In the genomic region with DNA sequence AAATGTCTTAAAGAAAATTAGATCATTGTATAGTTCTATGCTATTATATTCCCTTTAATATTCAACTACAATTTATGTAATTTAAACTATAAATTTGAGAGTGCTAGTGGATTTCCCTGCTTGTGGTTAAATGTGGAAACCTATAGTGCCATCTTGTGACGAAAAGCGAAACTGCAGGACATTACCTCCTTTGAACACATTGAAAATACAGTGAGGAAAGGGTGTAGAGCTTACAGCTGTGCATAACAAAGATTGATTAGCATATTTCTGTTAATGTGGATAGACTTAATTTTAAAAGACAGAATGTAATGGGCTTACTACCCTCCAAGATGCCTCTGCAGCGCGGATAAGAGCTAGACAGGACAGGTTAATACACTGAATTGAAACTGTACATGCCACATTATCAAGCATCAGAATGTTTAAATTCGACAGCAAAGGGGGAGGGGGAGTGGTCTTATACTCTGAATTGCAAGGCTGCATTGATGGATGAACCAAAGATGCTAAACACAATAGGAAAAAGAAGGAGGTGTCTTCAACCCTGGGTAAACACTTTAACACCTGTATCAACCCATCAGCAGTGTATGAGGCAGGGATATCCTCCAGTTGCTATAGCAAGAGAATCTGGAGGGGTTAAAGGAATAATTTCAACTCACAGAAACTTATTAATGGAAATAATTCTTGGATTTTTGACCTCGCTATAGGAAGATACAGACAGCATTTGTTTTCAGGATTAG, we compare ENCODE assay signal across 9 mouse cellular contexts.
DNase-seq lines count a peak whose midpoint lies in the region; ATAC-seq and TF ChIP-seq lines count a peak whose summit lies in the region.
"Had no signal": no experiment of that assay in that cellular context is flagged by ENCODE, and none has a peak within 500 bp of the region (broad histone marks: within the 10 kb centered on the region; RNA-seq: fewer than 3 reads in every experiment).

No protein-coding gene starts in this region.

- no peak for TF ChIP-seq EP300 in heart, adult 2 months (IDR thresholded peaks at IDR 0.05; ENCODE audit: insufficient read depth, low read depth, low read length)

- no peak for TF ChIP-seq POLR2A in heart, adult 2 months (IDR thresholded peaks at IDR 0.05; ENCODE audit: insufficient read depth, low read depth, low read length)
- no peak for TF ChIP-seq POLR2A in cortical plate, adult 2 months (IDR thresholded peaks at IDR 0.05; ENCODE audit: extremely low read depth, insufficient read depth, low read length)

- H3K9ac ChIP-seq in heart, adult 2 months (ENCODE audit: low read depth, low read length): no peak overlapping the region
- H3K9ac ChIP-seq in heart, embryonic 11.5 days (ENCODE audit: low read depth, low read length): no peak overlapping the region
- H3K9ac ChIP-seq: lung, embryonic 15.5 days had no signal

- H3K4me3 ChIP-seq in heart, adult 2 months: no peak overlapping the region
- no peak overlapping the region for H3K4me3 ChIP-seq in heart, embryonic 11.5 days (ENCODE audit: low read depth, low read length)
- no peak overlapping the region for H3K4me3 ChIP-seq in cortical plate, adult 2 months (ENCODE audit: insufficient read depth, low read length)
- H3K4me3 ChIP-seq: lung, embryonic 15.5 days had no signal

- WGBS in heart, adult 2 months: 25% methylated on average over 6 of the region's 6 CpGs
- WGBS in heart, embryonic 11.5 days (ENCODE audit: insufficient replicate concordance): 21% methylated on average over 6 of the region's 6 CpGs

- peak; percentile 99 for TF ChIP-seq CTCF in heart, adult 2 months (IDR thresholded peaks at IDR 0.05)
- peak; percentile 47; the same call in 1 of the 2 replicates for TF ChIP-seq CTCF in cortical plate, adult 2 months (IDR thresholded peaks at IDR 0.05; ENCODE audit: extremely low read depth, insufficient read depth, low read length)

- no peaks in the 10 kb centered on the region for H3K27me3 ChIP-seq in heart, adult 2 months (ENCODE audit: control insufficient read depth, insufficient read depth, low read length)
- no peaks in the 10 kb centered on the region for H3K27me3 ChIP-seq in heart, embryonic 11.5 days (ENCODE audit: control insufficient read depth, insufficient read depth, low read length)
- H3K27me3 ChIP-seq: lung, embryonic 15.5 days had no signal

- H3K36me3 ChIP-seq in heart, adult 2 months (ENCODE audit: control insufficient read depth, insufficient read depth, low read length): no peaks in the 10 kb centered on the region
- no peaks in the 10 kb centered on the region for H3K36me3 ChIP-seq in heart, embryonic 11.5 days (ENCODE audit: control insufficient read depth, insufficient read depth, low read length)
- H3K36me3 ChIP-seq: lung, embryonic 15.5 days had no signal

- no peak overlapping the region for H3K4me2 ChIP-seq in heart, embryonic 11.5 days
- H3K4me2 ChIP-seq: lung, embryonic 15.5 days had no signal

- H3K79me2 ChIP-seq in heart, adult 2 months (replicated peaks; ENCODE audit: control insufficient read depth, insufficient read depth, low read length): no peaks in the 10 kb centered on the region

- intact Hi-C loops in heart, adult 2 months (cut with DNase I): loop anchor here (2.0 to 10.0 kb wide), 2 partner anchors 136 to 640 kb away; no protein-coding TSS in a partner anchor

- DNase-seq in heart, adult 2 months: peak in 1 of 2 experiments; percentile 6
- DNase-seq in heart, postnatal 4 days: peak; percentile 66
- DNase-seq in layer of hippocampus, adult 18-20 months (ENCODE audit: low spot score in 2 of 2): peak; percentile 34 to 90
- peak; percentile 55 for DNase-seq in lung, postnatal 25 days (ENCODE audit: low spot score)
- DNase-seq in right cerebral cortex, postnatal 10 days (ENCODE audit: low spot score in 2 of 2): peak; percentile 84 to 88

- no peak for ATAC-seq in heart, embryonic 11.5 days (replicated peaks; ENCODE audit: insufficient number of reproducible peaks, low FRiP score, low TSS enrichment)
- peak; percentile 90 for ATAC-seq in activated CD4-positive, CD25-positive, alpha-beta regulatory T cell, adult 4 months

- H3K27ac ChIP-seq in heart, adult 2 months: no peak overlapping the region
- no peak overlapping the region for H3K27ac ChIP-seq in heart, embryonic 11.5 days (ENCODE audit: low read depth, low read length)
- H3K27ac ChIP-seq in cortical plate, adult 2 months (ENCODE audit: insufficient read depth, low read length): no peak overlapping the region
- H3K27ac ChIP-seq: lung, embryonic 15.5 days had no signal

- no peaks in the 10 kb centered on the region for H3K4me1 ChIP-seq in heart, adult 2 months (ENCODE audit: control insufficient read depth, insufficient read depth, low read length)
- no peaks in the 10 kb centered on the region for H3K4me1 ChIP-seq in heart, embryonic 11.5 days (ENCODE audit: control insufficient read depth, insufficient read depth, low read length)
- no peaks in the 10 kb centered on the region; the same call in 1 of the 2 replicates for H3K4me1 ChIP-seq in cortical plate, adult 2 months (ENCODE audit: control insufficient read depth, insufficient read depth, low read length)
- H3K4me1 ChIP-seq: lung, embryonic 15.5 days had no signal

- H3K9me3 ChIP-seq in heart, embryonic 11.5 days (replicated peaks; ENCODE audit: control insufficient read depth, low read length): no peaks in the 10 kb centered on the region
- H3K9me3 ChIP-seq: lung, embryonic 15.5 days had no signal
